Mouse (Mus musculus): Measurements from ENCODE around the gene Xpnpep2.

Xpnpep2 gene

DNA sequence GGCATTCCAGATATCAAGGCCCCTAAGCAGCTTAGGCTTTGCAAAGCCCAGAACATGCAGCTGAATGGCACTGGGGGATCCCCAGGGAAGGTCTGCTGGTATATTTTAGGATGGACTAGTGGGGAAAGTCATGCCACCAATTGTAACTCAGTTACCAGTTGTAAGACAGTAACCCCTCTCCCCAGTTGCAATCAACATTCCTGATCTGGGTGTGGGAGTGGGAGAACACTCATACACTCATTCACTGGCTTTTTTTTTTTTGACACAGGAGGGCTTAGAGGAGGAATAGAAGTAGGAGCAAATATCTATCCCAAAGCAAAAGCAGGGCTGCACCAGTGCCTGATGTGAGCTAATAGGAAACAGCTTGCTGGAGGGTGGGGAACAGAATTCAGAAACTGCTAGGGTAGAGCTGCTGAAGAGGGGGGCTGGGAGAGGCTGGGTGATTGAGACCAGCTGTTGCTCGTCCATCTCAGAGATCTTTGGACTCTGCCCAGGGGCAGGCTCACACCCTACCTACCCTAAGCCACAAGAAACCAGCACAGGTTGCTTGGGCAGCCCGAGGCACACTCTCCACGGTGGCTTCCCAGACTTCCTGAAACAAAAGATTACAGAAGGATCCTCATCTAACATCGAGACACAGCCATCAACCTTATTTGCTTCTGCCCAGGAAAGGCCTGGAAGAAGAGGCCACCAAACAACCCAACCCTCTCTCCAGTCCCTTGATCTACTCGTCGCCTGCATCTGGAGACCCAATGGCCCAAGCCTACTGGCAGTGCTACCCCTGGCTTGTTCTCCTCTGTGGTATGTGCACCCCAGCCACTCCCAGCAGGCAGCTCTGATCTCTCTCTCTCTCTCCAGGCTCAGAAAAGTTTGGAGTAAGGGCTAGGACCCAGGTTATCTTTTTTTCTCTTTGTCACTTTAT is at the start of gene Xpnpep2:
TSS of gene Xpnpep2 (plus strand) at position 332 of the 922 bp plus-strand sequence.
- in situ Hi-C loops (cut with MboI; ENCODE audit: low pct_unique_long_range_greater_than_20kb in 1 of 2, low sequenced_read_pairs in 2 of 2, unreplicated experiment in 1 of 2): loop anchor here in 1 of 2 experiments (10.0 to 25.0 kb wide), 2 partner anchors 114 to 304 kb away; no protein-coding TSS in a partner anchor

DNA sequence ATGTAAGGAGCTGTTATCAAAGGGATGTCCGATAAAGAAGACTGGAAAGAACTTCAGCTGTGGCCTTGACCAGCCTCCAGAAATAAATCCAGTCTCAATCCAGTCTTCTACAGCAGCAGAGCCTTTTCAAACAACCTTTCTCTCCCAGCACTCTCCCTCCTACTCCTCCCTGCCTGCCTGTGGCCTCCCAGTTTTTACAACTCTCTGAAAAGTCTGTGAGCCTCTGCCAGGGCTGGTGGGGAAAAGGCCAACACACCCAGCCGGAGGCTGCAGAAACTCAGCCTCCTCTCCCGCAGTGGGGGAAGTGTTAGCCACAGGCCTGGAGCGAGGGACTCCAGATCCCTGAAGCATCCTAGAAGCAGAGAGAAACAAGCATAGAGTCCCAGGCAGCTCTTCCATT is 46.0 kb upstream of the Xpnpep2 start:
- in situ Hi-C loops (cut with MboI; ENCODE audit: low pct_unique_long_range_greater_than_20kb in 1 of 2, low sequenced_read_pairs in 2 of 2, unreplicated experiment in 1 of 2): no loop called here

DNA sequence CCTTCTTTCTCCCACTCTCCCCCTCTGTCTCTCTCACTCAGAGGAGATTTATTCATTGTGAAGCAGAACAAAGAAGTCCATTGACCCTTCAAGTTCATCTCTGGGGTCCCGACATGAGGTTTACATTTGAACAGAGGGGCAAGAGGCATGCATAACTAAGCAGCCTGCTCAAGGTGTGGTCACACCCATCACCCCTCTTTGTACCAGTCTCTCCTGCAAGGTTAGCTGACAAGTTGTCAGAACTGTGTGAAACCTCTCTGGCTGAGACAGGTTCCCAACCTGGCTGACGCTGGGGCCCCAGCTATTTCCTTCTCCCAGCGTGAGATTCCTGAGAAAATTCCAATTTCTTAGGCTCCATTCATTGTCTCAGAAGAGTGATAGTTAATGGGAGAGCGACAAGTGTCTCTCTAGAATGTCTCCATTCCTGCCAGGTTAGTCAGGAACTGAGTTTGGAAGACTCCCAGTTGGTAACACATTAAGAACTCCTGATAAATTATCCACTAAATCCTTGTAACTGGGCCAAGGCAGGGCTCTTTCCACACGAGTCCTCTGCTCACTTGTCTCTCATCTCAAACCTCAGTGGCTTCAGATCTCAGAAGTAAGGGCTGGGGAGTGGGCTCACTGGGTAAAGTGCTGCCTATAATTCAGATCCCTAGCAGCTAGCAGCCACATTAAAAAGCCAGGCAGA is 44.2 kb upstream of the Xpnpep2 start:
- in situ Hi-C loops (cut with MboI; ENCODE audit: low pct_unique_long_range_greater_than_20kb in 1 of 2, low sequenced_read_pairs in 2 of 2, unreplicated experiment in 1 of 2): no loop called here

DNA sequence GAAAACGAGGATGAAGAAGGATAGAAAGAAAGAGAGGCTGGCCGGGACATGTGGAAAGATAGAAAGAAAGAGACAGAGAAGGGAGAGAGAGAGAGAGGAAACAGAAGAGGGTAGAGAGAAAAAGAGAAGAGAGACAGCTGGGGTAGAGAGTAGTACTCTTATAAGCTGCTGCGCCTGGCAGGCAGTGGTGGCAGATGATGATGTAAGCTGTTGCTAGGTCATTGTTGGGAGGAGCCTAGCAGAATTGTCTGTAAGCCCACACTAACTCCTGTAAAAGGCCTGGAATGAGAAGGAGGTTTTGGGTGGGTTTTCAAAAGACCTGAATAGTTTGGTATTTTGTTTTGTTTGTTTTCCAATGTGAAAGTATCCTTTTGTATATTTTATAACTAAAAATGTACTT is 41.6 kb upstream of the Xpnpep2 start:
- in situ Hi-C loops (cut with MboI; ENCODE audit: low pct_unique_long_range_greater_than_20kb in 1 of 2, low sequenced_read_pairs in 2 of 2, unreplicated experiment in 1 of 2): no loop called here

DNA sequence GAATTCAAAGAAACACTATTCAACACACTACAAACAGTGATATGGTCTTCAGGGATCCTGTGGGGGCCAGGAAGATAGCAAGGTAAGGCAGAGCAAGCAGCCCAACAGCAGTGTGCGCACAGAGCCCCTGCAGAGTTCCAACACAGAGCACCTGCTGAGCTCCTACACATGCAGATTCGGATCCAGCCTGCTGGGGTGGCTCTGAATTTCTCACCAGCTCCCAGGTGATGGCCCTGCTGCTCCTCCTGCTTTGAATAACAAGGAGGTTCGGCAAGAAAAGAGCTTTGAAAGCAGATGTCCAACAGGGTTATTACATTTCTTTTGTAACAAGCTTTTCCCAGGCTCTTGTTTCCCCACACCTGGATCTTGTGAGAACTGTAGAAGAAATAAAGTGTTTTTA is 36.6 kb upstream of the Xpnpep2 start:
- in situ Hi-C loops (cut with MboI; ENCODE audit: low pct_unique_long_range_greater_than_20kb in 1 of 2, low sequenced_read_pairs in 2 of 2, unreplicated experiment in 1 of 2): no loop called here

DNA sequence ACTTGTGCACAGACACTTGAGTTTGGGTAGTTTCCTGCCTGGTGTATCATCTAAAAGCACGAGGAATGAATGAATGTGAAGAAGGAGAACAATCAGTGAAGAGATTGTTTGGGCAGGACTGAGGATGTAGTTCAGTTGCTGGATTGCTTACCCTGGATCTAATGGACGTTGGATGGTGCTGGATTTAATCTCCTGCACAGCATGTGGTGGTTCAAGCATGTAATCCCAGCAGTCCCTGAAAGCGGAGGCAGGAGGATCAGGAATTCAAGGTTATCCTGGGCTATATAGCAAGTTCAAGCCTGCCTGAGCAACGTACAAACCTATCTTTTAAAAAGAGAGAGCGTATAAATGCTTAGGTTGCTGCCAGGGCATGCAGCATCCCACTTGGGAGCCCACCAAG is 36.1 kb upstream of the Xpnpep2 start:
- in situ Hi-C loops (cut with MboI; ENCODE audit: low pct_unique_long_range_greater_than_20kb in 1 of 2, low sequenced_read_pairs in 2 of 2, unreplicated experiment in 1 of 2): no loop called here

DNA sequence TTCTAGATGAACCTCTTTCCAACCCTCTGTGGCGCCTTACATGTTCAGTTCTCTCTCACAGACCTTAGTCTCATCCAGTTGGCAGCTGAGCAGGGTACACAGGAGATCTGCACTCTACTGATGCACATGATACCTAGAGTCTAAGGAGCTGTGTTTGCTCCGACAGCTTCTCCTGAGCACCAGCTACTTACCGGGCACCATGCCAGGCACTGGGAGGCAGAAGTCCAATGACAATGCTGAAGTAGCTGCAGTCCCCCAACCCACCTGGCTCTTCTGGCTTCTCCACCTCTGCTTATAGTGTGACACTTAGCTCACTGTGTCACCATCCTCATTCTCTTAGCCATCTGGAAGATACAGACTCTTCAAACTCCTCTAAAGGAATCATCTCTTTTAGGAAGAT is 33.8 kb upstream of the Xpnpep2 start:
- in situ Hi-C loops (cut with MboI; ENCODE audit: low pct_unique_long_range_greater_than_20kb in 1 of 2, low sequenced_read_pairs in 2 of 2, unreplicated experiment in 1 of 2): no loop called here

DNA sequence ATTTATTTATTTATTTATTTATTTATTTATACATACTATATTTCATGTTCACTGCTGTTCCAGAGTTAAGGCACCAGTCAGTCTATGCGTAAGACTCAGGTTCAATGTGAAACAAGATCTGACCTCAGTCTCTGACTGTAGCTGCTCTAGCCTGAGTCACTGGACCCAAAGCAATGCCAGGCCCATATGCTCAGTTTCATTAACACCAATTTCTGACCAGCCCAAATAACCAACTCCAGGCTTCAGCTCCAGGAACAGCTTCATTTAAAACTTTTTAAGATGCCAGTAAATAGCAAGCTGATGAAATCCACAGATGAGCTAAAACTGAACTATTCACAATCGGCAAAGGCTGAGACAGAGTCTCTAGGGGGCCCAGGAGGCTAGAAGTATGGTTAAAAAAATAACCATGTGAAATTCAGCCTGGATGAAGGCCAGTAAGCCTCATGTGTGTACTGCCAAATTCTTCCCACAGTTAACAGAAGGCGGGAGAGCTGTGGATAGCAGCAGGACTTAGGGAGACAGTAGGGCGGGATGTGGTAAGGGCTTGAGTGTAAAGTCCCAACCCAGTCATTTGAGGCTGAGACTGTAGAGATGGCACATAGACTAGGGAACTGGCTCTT is 31.6 kb upstream of the Xpnpep2 start:
- in situ Hi-C loops (cut with MboI; ENCODE audit: low pct_unique_long_range_greater_than_20kb in 1 of 2, low sequenced_read_pairs in 2 of 2, unreplicated experiment in 1 of 2): no loop called here

DNA sequence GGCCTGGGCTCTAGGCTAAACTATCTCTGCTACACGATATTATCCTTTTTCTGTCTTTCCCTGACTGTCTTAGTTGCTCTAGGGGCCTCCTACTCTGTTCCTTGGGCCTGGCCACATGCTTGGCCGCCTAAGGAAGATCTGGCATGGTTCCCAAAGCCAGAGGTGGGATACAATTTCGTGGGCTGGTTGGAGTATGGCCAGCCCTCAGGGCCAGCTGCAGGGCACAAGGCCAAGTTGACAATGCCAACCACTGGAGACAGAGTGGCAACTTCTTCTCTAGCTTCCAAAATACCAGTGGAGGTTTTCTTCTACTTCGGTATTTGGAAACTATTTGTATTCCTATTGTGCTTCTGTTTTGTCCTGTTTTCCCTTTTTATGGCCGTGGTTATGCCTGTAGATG is 26.2 kb upstream of the Xpnpep2 start:
- in situ Hi-C loops (cut with MboI; ENCODE audit: low pct_unique_long_range_greater_than_20kb in 1 of 2, low sequenced_read_pairs in 2 of 2, unreplicated experiment in 1 of 2): no loop called here

DNA sequence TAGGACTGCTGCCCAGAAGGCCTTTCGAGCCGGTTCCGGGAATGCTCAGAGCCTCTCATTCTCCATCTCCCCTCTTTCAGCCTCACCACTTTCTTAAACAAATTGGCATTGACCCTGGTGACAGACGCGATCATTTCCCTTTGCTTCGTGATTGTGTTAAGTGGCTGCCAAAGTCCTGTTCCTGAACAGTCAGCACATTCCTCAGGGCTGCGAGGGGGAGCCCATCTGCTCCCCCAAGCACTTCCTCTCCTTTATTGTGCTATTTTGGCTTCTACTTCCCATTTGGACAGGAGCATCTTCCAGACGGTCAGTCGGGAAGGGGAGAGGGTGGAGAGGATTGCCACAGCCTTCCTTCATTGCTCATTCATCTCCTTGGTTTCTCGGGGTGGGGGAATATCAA is 16.4 kb upstream of the Xpnpep2 start:
- in situ Hi-C loops (cut with MboI; ENCODE audit: low pct_unique_long_range_greater_than_20kb in 1 of 2, low sequenced_read_pairs in 2 of 2, unreplicated experiment in 1 of 2): no loop called here

DNA sequence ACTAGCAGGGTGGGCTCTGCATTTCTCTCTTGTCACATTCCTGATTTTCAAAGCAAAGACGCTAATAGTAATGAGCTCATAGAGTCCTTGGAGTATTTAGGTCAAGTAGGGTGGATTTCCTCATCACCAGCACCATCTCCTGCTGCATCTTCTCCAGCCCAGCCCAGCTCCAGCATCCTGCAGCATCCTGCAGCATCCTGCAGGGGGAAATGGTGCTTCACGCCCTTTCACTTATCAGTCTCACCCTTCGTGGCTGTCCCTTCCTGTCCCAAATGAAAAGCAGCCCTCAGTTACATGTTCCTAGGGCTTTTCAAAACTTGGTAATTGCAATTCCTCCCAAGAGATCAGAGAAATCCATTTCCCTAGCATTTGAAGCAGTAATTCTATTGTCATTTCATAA is 15.0 kb upstream of the Xpnpep2 start:
- in situ Hi-C loops (cut with MboI; ENCODE audit: low pct_unique_long_range_greater_than_20kb in 1 of 2, low sequenced_read_pairs in 2 of 2, unreplicated experiment in 1 of 2): no loop called here

DNA sequence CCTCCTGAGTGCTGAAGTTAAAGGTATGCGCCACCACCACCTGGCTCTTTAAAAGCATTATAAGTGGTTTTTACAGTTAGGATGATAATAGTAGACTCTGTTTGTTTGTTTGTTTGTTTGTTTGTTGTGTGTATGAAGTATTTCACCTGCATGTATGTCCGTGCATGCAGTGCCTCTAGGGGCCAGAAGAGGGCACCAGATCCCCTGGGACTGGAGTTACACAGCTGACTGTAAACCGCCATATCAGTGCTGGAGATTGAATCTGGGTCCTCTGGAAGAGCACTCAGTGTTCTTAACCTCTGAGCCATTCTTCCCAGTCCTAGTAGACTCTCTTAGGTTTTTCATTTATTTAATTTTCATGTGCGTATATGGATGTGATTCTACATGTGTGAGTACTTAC is 13.9 kb upstream of the Xpnpep2 start:
- in situ Hi-C loops (cut with MboI; ENCODE audit: low pct_unique_long_range_greater_than_20kb in 1 of 2, low sequenced_read_pairs in 2 of 2, unreplicated experiment in 1 of 2): no loop called here

DNA sequence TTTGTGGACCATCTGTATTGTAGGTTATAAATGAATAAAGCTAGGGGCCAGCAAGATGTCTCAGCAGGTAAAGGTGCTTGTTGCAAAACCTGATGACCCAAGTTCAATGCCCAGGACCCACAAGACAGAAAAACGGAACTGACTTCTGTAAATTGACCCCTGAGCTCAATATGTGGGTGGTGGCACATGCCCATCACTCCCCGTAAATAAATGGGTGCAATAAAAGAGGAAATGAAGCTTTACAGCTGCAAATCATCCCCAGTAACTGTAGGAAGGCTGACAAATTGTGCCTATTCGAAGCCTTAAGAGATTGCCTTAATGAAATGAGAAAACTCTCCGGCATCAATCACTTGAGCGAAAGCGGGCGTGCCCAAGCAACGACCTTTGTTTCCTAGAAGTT is 11.9 kb upstream of the Xpnpep2 start:
- in situ Hi-C loops (cut with MboI; ENCODE audit: low pct_unique_long_range_greater_than_20kb in 1 of 2, low sequenced_read_pairs in 2 of 2, unreplicated experiment in 1 of 2): no loop called here

DNA sequence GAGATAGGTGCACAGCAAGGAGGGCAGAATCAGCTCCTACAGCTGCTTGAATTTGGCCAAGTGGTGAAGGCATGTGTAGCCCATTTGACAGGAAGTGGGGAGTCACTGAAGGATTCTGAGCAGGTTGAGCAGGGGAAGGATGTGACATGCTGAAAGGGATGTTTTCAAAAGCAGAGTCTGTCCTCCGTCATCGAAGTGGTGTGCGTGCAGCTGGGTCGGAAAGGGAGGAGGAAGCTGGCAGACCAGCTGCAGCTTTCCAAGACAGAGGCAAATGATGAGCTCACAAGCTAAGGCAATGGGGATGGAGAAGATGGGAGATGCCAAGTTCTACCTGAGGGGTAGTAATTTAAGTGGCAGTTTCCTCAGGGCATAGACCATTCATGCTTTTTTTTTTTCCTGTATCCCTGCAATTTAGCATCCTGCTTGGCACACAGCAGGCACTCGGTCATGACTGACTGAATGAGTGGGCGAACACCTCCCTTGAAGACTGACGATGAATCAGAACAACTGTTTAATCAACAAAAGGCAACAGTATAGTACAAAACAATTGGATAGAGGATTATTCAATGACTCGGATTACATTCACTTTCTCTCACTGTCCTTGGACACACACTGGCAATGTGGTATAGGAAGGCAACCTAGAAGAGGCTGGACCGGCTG is 9.9 kb upstream of the Xpnpep2 start:
- in situ Hi-C loops (cut with MboI; ENCODE audit: low pct_unique_long_range_greater_than_20kb in 1 of 2, low sequenced_read_pairs in 2 of 2, unreplicated experiment in 1 of 2): no loop called here

DNA sequence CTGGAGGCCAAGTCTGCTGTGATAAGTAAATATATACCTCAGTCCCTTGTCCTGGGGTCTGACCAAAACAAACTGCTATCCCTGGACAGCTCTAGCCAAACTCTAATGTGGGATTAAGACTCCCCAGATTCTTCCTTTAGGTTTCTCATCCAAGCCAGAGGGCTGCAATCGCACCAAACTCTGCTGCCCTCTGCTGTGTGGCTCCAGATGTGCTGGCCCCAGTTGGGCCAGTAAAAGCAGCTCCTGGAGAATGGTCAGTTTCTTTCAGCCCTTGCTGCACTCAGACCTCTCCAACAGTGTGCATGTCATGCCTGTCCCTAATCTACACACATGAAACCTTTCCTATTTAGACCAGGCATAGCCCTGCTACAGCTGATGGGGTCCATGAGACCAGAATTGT is 8.7 kb upstream of the Xpnpep2 start:
- in situ Hi-C loops (cut with MboI; ENCODE audit: low pct_unique_long_range_greater_than_20kb in 1 of 2, low sequenced_read_pairs in 2 of 2, unreplicated experiment in 1 of 2): loop anchor here in 1 of 2 experiments (10.0 to 25.0 kb wide), 2 partner anchors 105 to 312 kb away; no protein-coding TSS in a partner anchor

DNA sequence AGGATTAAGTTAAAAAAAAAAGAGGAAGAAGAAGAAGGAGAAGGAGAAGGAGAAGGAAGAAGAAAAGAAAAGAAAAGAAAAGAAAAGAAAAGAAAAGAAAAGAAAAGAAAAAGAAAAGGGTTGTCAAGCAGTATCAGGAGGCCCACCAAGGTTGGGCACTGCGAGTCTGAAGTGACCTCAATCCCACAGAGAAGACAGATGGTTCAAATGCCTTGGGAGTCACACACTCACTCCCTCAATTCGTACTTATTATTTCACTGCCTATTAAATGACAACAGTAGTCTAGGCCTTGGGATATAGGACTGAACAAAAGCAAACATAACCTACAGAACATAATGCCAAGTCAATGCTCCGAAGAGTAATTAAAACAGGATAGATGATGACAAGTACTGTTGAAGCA is 5.3 kb upstream of the Xpnpep2 start:
- in situ Hi-C loops (cut with MboI; ENCODE audit: low pct_unique_long_range_greater_than_20kb in 1 of 2, low sequenced_read_pairs in 2 of 2, unreplicated experiment in 1 of 2): loop anchor here in 1 of 2 experiments (10.0 to 25.0 kb wide), 2 partner anchors 108 to 309 kb away; no protein-coding TSS in a partner anchor

DNA sequence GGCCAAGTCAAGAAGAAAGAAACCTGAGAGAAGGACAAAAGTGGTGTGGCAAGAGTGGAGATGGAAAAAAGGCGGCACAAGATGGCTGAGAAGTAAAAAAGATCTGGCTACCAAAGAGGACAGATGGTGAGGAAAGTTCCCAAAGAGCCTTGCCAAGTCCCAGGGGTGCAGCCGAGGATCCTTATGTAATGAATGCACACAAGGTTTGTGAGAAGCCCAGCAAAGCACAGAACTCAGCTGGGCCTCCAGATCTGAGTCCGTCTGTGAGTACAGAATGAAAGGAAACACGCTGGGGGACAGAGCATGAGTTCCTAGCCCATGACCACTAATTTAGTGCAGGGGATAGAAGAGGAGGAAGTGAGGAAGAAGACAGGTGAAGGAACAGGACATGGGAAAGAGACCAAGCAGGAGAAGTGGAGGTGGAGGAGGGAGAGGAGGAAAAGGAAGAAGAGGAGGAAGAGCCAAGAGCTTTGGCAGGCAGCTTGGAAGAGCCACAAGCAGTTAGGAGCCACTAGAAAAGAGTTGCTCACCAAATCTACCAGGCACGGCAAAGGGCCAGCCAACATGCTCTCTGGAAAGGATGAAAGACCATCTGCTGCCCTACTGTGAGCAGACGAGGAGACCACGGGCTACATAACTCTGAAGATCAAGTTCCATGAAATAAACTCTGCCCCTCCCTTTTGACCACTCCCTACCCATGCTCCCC is 3.6 kb upstream of the Xpnpep2 start:
- in situ Hi-C loops (cut with MboI; ENCODE audit: low pct_unique_long_range_greater_than_20kb in 1 of 2, low sequenced_read_pairs in 2 of 2, unreplicated experiment in 1 of 2): loop anchor here in 1 of 2 experiments (10.0 to 25.0 kb wide), 2 partner anchors 110 to 307 kb away; no protein-coding TSS in a partner anchor

DNA sequence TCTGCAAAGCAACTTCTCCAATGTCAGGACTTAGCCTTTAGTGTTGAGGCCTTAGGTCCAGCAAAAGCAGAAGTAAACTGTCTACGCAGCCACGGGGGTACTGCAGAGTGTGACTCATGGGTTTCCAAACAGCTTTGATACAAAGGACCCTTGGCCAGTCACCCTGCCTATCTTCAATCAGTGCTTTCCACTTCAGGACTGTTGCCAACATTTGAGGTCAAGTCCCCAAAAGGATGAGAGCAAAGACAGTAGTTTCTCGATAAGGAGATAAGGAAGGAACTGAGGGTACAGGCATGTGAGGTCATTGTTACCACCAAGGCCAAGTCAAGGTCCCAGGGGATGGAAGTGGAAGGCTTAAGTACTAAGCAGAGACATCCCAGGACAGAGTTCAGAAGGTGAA is 2.3 kb upstream of the Xpnpep2 start:
- in situ Hi-C loops (cut with MboI; ENCODE audit: low pct_unique_long_range_greater_than_20kb in 1 of 2, low sequenced_read_pairs in 2 of 2, unreplicated experiment in 1 of 2): loop anchor here in 1 of 2 experiments (10.0 to 25.0 kb wide), 2 partner anchors 111 to 306 kb away; no protein-coding TSS in a partner anchor

Measured in mouse embryonic stem cell (cell line).